Mouse (Mus musculus) forebrain, embryonic 10.5 days (tissue): ENCODE data around the gene Phactr1. TPM values are rescaled to one million over a fixed set of nuclear protein-coding genes. Genes with fewer than 3 reads are reported as not detected.

Source experiments
- DNase-seq: peaks from one replicate; pipeline ENCODE4 v3.0.0-alpha.2; 2017; ENCODE audit warnings: low spot score; ENCODE audit errors: extremely low spot score
- H3K27ac ChIP-seq: fragments of 300-500 bp; sonication (generic); 2 replicates; pipeline ENCODE4 v1.5.1; 2016; ENCODE audit warnings: mild to moderate bottlenecking
- H3K27me3 ChIP-seq: fragments of 300-500 bp; sonication (generic); 2 replicates; pipeline ENCODE4 v1.6.1; 2016; ENCODE audit warnings: mild to moderate bottlenecking; ENCODE audit not compliant: poor library complexity, severe bottlenecking
- H3K36me3 ChIP-seq: fragments of 300-500 bp; sonication (generic); replicated peaks from 2 replicates; pipeline ENCODE4 v1.6.1; 2016; ENCODE audit warnings: mild to moderate bottlenecking, moderate library complexity
- H3K4me1 ChIP-seq: fragments of 300-500 bp; sonication (generic); 2 replicates; pipeline ENCODE4 v1.6.1; 2016
- H3K4me3 ChIP-seq: fragments of 300-500 bp; sonication (generic); 2 replicates; pipeline ENCODE4 v1.5.1; 2016; ENCODE audit warnings: mild to moderate bottlenecking, moderate library complexity
- H3K9me3 ChIP-seq: fragments of 300-500 bp; sonication (generic); 2 replicates; pipeline ENCODE4 v1.6.1; 2016; ENCODE audit warnings: mild to moderate bottlenecking, moderate library complexity
- WGBS: fragments of 180-500 bp; shearing (Covaris S2); methylation state at CpG from one replicate; pipeline ENCODE4 v1.1.7; 2016; 5-methylcytosine and 5-hydroxymethylcytosine counted together
- polyA plus RNA-seq: library from polyadenylated mRNA; unstranded; fragments of >200 nt; fragmentation: Nextera tagmentation; extraction: Ambion mirVana; gene quantifications from 2 replicates; pipeline ENCODE4 v1.2.1, GENCODE M21; 2016

Phactr1 gene
- polyA plus RNA-seq, 1 experiment from 2014 or later, result 5.5 TPM

DNA sequence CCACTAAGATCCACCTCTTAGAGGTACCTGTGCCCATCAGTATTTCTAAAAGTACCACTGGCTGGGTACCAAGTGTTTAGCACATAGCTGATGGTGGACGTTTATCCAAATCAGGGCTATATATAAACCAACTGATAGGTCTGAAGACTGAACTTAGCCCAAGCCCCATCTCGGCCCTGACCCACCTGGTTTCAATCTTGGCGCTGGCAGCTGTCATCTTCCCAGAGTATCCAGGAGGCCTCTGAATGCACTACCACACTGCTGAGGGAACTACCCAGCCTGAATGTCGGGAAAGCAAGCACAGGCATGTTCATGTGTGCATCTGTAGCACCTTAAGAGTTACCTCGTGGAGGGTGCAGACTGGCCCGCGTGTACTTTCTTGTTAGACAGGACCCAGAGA lies 422.5 kb downstream of the Phactr1 start:
- no peaks in the 10 kb centered on the region for H3K4me1 ChIP-seq
- H3K4me3 ChIP-seq, result no peak overlapping the region
- peaks cover 8% of the 10 kb centered on the region for H3K9me3 ChIP-seq
- no peak for DNase-seq
- H3K27me3 ChIP-seq, result no peaks in the 10 kb centered on the region
- H3K27ac ChIP-seq, result no peak overlapping the region
- WGBS, result 85% methylated on average over 7 of the region's 7 CpGs
- H3K36me3 ChIP-seq, result no peaks in the 10 kb centered on the region

DNA sequence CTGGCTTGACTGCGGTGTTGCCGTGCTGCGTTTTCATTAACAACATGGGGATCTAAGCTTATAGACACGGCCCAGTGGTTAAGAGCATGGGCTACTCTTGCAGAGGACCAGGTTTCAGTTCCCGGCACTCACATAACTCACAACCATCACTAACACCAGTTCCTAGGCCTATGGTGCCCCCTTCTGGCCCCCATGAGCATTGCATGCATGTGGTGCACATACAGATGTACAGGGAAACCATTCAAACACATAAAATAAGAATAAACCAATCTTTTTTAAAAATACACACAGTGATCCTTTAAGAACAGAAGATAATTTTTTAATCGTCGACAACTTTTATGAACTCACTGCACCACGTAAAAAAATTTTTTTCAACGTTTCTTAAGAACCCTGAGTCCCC lies 424.1 kb downstream of the Phactr1 start:
- H3K27ac ChIP-seq, result no peak overlapping the region
- H3K27me3 ChIP-seq, result no peaks in the 10 kb centered on the region
- no peaks in the 10 kb centered on the region for H3K36me3 ChIP-seq
- DNase-seq, result no peak
- no peak overlapping the region for H3K4me3 ChIP-seq
- no peaks in the 10 kb centered on the region for H3K4me1 ChIP-seq
- peaks cover 8% of the 10 kb centered on the region for H3K9me3 ChIP-seq
- WGBS, result 96% methylated on average over 9 of the region's 9 CpGs

DNA sequence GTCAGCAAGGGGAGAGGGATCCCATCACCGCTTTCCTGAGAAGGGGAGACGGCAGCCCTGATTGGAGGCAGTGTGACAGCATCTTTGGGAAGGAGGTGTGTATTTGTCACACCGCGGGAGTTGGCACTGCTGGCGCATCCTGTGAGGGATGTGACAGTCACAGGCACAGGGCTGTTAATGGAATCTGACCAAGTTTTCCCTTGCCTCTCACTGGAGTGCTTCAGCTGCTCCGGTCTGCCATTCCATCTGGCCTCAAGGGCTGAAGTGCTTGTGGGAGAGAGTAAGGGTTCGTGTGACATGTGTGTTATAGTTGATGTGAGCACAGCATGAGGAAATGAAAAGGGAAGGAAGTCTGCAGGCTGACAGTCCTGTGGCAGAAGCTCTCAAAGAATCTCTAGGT lies 431.9 kb downstream of the Phactr1 start:
- no peak overlapping the region for H3K4me3 ChIP-seq
- H3K9me3 ChIP-seq, result no peaks in the 10 kb centered on the region; the same call in 1 of the 2 replicates
- no peaks in the 10 kb centered on the region for H3K4me1 ChIP-seq
- no peak for DNase-seq
- H3K36me3 ChIP-seq, result no peaks in the 10 kb centered on the region
- no peaks in the 10 kb centered on the region for H3K27me3 ChIP-seq
- WGBS, result 89% methylated on average over 7 of the region's 7 CpGs
- H3K27ac ChIP-seq, result no peak overlapping the region

DNA sequence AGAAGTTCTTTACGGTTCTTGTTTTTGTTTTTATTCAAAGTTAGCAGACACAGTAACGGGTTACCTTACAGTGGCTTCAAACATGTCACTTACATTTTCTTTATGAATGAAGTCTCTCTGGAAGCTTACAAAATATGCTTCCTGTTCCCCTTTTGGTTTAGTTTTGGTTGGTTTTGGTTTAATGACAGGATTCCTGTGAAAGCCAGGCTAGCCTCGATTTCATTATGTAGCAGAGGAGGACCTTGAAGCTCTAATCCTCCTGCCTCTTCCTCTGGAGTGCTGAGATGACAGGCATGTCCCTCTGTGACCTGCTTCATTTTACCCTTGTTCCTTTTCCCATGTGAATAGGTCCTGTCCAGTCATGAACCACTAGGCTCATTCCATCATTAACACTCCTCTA lies 432.3 kb downstream of the Phactr1 start:
- 94% methylated on average over 3 of the region's 3 CpGs for WGBS
- no peak overlapping the region for H3K27ac ChIP-seq
- no peaks in the 10 kb centered on the region for H3K27me3 ChIP-seq
- H3K9me3 ChIP-seq, result no peaks in the 10 kb centered on the region; the same call in 1 of the 2 replicates
- DNase-seq, result no peak
- no peak overlapping the region for H3K4me3 ChIP-seq
- H3K4me1 ChIP-seq, result no peaks in the 10 kb centered on the region
- H3K36me3 ChIP-seq, result no peaks in the 10 kb centered on the region

DNA sequence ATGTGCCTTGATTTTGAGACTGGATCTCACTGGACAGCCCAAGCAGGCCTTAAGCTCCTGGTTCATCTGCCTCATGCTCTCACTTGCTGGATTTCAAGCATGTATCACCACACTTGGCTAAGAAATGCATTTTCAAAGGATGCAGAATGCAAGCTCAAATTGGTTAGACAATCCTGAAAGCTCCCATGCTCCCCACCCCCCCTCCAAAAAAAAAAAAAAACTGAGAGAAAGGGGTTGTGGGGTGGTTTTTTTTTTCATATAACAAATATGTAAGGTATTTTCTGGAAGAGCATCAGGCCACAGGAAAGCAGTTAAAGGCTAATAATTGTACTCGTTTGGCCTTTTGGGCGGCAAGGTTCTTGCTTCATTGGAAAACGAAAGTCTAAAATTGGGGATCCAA lies 432.7 kb downstream of the Phactr1 start:
- 96% methylated on average over 3 of the region's 3 CpGs for WGBS
- no peaks in the 10 kb centered on the region for H3K36me3 ChIP-seq
- no peak overlapping the region for H3K27ac ChIP-seq

DNA sequence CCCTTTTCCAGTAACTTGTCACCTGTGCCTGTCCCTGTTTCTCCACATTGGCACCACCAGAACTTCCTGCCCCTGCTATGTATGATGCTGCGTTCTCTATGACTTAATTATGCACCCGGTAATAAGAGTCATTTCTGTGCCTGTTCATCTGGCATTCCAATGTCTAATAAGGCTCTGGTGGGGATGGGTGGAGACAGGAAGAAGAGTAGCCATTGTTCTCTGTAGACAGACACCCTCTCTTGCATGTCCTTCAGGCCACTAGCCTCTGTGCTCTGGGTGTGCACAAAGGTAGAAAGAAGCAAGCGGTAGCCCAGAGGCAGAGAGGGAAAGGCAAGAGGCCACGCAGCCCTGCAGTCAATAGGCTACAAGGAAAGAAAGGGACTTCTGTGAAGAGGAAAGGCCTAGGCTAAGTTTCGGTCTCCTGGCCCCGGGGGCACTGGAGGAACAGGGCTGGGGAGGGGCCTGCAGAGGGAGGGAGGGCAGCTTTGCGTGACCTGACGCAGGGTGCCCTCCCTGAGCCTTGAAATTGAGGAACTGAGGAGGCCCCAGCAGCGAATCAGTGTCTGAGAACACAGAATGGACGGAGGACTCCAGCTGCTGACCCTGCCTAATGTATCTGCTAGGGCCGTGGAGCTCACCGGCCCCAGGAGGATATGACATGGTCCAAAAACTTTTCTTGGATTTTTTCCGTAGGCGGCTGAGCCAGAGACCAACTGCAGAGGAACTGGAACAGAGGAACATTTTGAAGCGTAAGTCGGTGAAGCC lies 442.1 kb downstream of the Phactr1 start:
- DNase-seq, result no peak
- H3K27ac ChIP-seq, result peak overlapping the region; percentile 65

More for the DNA sequence above, 432.7 kb downstream of the Phactr1 start:
- Histone ChIP-seq H3K4me1 (no peaks in the 10 kb centered on the region), H3K4me3 (no peak overlapping the region), H3K27me3 (no peaks in the 10 kb centered on the region), H3K9me3 (no peaks in the 10 kb centered on the region; the same call in 1 of the 2 replicates)
- DNase-seq, result no peak

DNA sequence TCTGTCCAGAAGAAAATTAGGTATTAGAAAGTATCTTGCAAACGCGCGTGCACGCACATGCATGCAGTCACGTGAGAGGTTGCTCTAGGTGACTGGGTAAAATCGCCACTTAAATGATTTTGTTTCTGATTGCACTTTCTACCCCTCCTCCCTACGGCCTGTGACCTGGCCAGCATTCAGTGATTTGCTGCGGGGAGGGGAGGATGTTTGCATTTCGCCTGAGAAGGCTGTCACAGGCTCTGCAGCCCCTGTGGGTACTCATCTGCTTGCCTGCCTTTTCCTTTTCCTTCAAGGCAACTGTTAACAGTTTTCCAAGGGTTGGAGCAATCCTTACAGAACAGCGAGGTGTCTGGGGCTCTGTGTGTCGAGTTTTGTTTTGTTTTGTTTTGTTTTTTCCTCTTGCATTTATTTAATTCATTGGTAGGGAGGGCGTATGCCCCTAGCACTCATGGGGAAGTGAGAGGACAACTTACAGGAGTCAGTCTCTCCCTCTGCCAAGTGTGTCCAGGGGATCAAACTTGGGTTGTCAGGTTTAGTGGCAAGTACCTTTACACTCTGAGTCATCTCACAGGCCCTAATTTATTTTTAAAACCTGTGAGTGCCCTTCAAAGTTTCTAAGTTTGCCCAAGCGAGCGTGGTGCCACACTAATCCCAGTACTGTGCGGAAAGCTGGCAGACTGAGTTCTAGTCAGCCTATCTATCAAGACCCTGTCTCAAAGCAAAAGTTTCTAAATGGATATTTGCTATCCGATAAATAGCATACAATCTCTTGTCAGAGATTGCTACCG lies 443.7 kb downstream of the Phactr1 start:
- Histone ChIP-seq H3K4me1 (peaks cover 41% of the 10 kb centered on the region), H3K27ac (no peak overlapping the region), H3K36me3 (no peaks in the 10 kb centered on the region), H3K9me3 (no peaks in the 10 kb centered on the region), H3K27me3 (no peaks in the 10 kb centered on the region), H3K4me3 (no peak overlapping the region)
- 57% methylated on average over 17 of the region's 17 CpGs for WGBS
- no peak for DNase-seq

More for the DNA sequence above, 442.1 kb downstream of the Phactr1 start:
- Histone ChIP-seq H3K4me3 (no peak overlapping the region), H3K27me3 (no peaks in the 10 kb centered on the region), H3K4me1 (peaks cover 41% of the 10 kb centered on the region), H3K36me3 (no peaks in the 10 kb centered on the region), H3K9me3 (no peaks in the 10 kb centered on the region)
- WGBS, result 61% methylated on average over 16 of the region's 16 CpGs

DNA sequence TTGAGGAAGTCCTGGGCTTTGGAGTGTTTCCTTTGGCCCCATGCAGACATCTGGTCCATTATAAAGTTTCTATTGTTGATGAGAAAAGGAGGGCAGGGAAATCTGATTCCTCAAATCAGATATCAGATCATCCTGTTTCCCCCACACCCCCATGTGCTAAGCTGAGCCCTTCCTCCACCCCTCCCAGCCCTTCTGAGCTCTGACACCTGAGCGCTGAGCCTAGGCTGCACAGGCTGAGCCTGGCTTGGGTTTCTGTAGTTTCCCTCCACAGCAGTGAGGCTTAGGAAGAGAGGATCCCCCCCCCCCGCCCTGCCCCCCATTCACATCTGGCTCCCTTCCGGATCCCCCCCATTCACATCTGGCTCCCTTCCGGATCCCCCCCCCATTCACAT lies 444.3 kb downstream of the Phactr1 start:
- WGBS, result 33% methylated on average over 4 of the region's 4 CpGs
- Histone ChIP-seq H3K9me3 (no peaks in the 10 kb centered on the region), H3K4me3 (no peak overlapping the region), H3K4me1 (peaks cover 47% of the 10 kb centered on the region), H3K27ac (no peak overlapping the region), H3K27me3 (no peaks in the 10 kb centered on the region), H3K36me3 (no peaks in the 10 kb centered on the region)
- no peak for DNase-seq

DNA sequence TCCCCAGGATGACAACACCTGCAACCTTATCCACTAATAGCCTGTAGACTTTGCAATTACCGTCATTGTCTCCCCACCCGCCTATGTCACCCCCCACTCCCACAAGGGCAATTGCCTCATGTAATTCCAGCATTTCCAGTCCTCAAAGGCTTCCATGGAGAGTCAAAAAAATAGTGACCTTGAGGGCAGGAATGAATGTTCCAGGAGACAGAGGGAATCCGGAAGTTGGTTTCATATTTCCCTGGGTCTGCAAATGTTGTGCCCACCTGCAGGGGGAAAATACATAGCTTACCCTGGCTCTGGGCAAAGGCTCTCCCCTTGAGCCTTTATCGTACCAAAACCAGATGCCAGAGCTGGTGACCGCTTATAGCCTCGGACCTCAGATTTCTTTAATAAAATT lies 449.7 kb downstream of the Phactr1 start:
- Histone ChIP-seq H3K36me3 (no peaks in the 10 kb centered on the region), H3K9me3 (no peaks in the 10 kb centered on the region), H3K4me1 (peaks cover 33% of the 10 kb centered on the region), H3K27ac (no peak overlapping the region), H3K27me3 (no peaks in the 10 kb centered on the region), H3K4me3 (no peak overlapping the region)
- no peak for DNase-seq
- 63% methylated on average over 6 of the region's 6 CpGs for WGBS

DNA sequence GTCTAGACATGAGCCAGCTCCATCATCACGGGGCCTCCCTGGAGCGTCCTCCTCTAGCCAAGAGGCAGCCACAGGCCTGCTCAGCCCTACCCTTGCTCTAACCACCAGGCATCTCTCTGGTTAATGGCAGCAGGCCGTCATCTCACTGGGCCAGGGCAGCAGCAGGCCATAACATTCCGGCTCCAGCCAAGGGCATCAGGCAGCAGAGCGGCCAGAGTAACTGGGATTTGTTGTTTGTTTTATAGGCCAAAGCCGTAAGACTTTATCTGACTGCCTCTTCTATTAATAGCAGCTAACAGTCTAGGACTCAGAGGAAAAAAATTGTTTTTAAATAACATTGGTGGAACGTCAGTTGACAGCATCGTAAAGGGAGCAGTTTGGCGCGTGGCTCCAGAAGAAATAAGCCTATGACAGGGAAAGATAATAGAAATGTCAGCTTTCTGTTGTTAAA lies 451.3 kb downstream of the Phactr1 start:
- Histone ChIP-seq H3K9me3 (no peaks in the 10 kb centered on the region), H3K27me3 (no peaks in the 10 kb centered on the region), H3K4me3 (no peak overlapping the region), H3K36me3 (no peaks in the 10 kb centered on the region), H3K4me1 (peaks cover 24% of the 10 kb centered on the region), H3K27ac (peak overlapping the region; percentile 37; the same call in 1 of the 2 replicates)
- no peak for DNase-seq
- WGBS, result 90% methylated on average over 10 of the region's 10 CpGs

DNA sequence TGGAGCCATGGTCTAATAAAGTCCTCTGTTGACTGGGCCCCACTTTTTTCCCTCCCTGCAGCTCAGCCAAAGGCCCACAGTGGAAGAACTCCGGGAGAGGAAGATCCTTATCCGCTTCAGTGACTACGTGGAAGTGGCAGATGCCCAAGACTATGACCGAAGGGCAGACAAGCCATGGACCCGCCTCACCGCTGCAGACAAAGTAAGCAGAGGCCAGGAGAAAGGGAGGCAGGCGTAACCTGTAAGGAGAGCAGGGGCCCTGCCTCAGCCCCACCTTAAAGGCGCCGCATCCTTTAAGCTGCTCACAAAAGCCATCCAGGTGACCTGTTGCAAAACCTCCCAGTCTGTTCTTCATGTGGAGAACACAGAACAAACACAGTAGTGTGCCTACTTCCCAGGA lies 452.4 kb downstream of the Phactr1 start:
- no peak for DNase-seq
- Histone ChIP-seq H3K27ac (0 out of 2 replicates have a peak overlapping the region, but pooled peaks have one; percentile 48), H3K36me3 (no peaks in the 10 kb centered on the region), H3K9me3 (no peaks in the 10 kb centered on the region), H3K4me3 (no peak overlapping the region), H3K4me1 (peaks cover 24% of the 10 kb centered on the region), H3K27me3 (no peaks in the 10 kb centered on the region)
- 67% methylated on average over 9 of the region's 9 CpGs for WGBS

DNA sequence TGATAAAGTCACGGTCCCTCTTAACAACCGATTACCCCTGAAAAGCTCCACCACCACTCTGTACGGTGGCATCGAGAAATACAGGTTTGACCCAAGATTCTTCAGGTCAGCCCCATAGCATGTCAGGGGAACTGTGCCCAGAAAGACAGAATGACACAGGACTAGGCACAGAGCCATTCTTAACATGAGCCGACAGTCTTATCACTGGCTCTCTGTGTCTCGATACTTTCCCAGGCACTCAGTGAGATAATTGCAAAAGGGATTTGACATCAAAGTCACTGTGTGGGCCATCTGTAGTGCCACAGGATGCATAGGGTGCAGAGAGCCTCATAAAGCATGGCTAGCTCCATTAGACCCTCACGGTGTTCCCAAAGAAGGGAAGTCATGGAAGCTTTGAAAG lies 453.0 kb downstream of the Phactr1 start:
- no peak overlapping the region for H3K4me3 ChIP-seq
- whole genome bisulfite sequencing, result 79% methylated on average over 7 of the region's 7 CpGs
- H3K36me3 ChIP-seq, result no peaks in the 10 kb centered on the region
- no peak for DNase-seq
- no peaks in the 10 kb centered on the region for H3K27me3 ChIP-seq
- H3K27ac ChIP-seq, result no peak overlapping the region
- peaks cover 24% of the 10 kb centered on the region for H3K4me1 ChIP-seq
- H3K9me3 ChIP-seq, result no peaks in the 10 kb centered on the region

DNA sequence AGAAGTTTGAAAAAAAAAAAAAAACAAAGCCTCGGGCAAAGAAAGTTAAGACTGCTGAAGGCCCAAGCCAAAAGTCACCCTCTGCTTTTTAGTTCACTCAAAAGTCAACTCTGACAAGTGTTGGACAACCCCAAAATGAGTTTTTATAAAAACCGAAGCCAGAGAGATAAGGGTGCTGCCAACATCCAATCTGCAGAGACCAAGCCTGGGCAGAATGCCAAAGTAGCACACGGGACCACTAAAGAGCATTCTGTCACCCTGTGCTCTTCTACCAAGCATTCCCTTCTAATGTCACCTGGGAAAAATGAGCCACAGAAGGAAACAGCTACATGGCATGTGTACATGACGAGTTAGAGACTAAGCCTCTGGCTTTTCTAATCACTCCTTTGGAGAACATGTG lies 454.0 kb downstream of the Phactr1 start:
- WGBS, result 91% methylated on average over 4 of the region's 4 CpGs
- H3K27me3 ChIP-seq, result no peaks in the 10 kb centered on the region
- no peak for DNase-seq
- H3K36me3 ChIP-seq, result no peaks in the 10 kb centered on the region
- no peak overlapping the region for H3K27ac ChIP-seq
- H3K4me1 ChIP-seq, result peaks cover 20% of the 10 kb centered on the region
- no peaks in the 10 kb centered on the region for H3K9me3 ChIP-seq
- no peak overlapping the region for H3K4me3 ChIP-seq
